Mouse (Mus musculus) lung, postnatal 0 days (tissue): Measurements from ENCODE around the gene Wfikkn2. TPM values are rescaled to one million over a fixed set of nuclear protein-coding genes. Genes with fewer than 3 reads are reported as not detected.
A peak's percentile ranks its signal among the peaks of the same experiment; 100 is the strongest.

ENCODE experiments used
- ATAC-seq: fragments of 200-750 bp; cut with Nextera tagmentation; 2 replicates; pipeline ENCODE4 v1.8.0; 2017; ENCODE audit warnings: moderate library complexity
- DNase-seq: peaks from one replicate; pipeline ENCODE4 v3.0.0-alpha.2; 2016; ENCODE audit warnings: low spot score
- H3K27ac ChIP-seq: fragments of 300-500 bp; sonication (generic); 2 replicates; pipeline ENCODE4 v1.5.1; 2014; ENCODE audit warnings: antibody characterized with exemption, mild to moderate bottlenecking, low read length, mixed read lengths
- H3K27me3 ChIP-seq: fragments of 300-500 bp; sonication (generic); replicated peaks from 2 replicates; pipeline ENCODE4 v1.6.1; 2014; ENCODE audit warnings: low read length, mixed read lengths; ENCODE audit not compliant: insufficient read depth
- H3K36me3 ChIP-seq: fragments of 300-500 bp; sonication (generic); 2 replicates; pipeline ENCODE4 v1.6.1; 2014; ENCODE audit warnings: low read length, mixed read lengths; ENCODE audit not compliant: insufficient read depth
- H3K4me1 ChIP-seq: fragments of 300-500 bp; sonication (generic); 2 replicates; pipeline ENCODE4 v1.6.1; 2014; ENCODE audit warnings: antibody characterized with exemption, low read depth, low read length, mixed read lengths; ENCODE audit not compliant: insufficient read depth
- H3K4me2 ChIP-seq: fragments of 300-500 bp; sonication (generic); replicated peaks from 2 replicates; pipeline ENCODE4 v1.6.1; 2014; ENCODE audit warnings: low read depth, mild to moderate bottlenecking, low read length, moderate library complexity, mixed read lengths
- H3K4me3 ChIP-seq: fragments of 300-500 bp; sonication (generic); 2 replicates; pipeline ENCODE4 v1.5.1; 2014; ENCODE audit warnings: low read depth, low read length
- H3K9ac ChIP-seq: fragments of 300-500 bp; sonication (generic); replicated peaks from 2 replicates; pipeline ENCODE4 v1.6.1; 2014; ENCODE audit warnings: low read depth, mild to moderate bottlenecking
- H3K9me3 ChIP-seq: fragments of 300-500 bp; sonication (generic); 2 replicates; pipeline ENCODE4 v1.6.1; 2016; ENCODE audit warnings: low read length, mixed read lengths
- CTCF ChIP-seq: IDR thresholded peaks from 2 replicates; pipeline ENCODE4 v1.5.1; 2016; ENCODE audit warnings: antibody characterized with exemption, mild to moderate bottlenecking
- EP300 ChIP-seq: IDR thresholded peaks from 2 replicates; pipeline ENCODE4 v1.6.1; 2016; ENCODE audit warnings: antibody characterized with exemption, mild to moderate bottlenecking, control low read depth
- WGBS: fragments of 180-500 bp; shearing (Covaris S2); extraction: QIAGEN DNeasy Blood & Tissue Kit; methylation state at CpG from one replicate; pipeline ENCODE4 v1.1.7; 2014; 5-methylcytosine and 5-hydroxymethylcytosine counted together
- polyA plus RNA-seq: library from polyadenylated mRNA; unstranded; fragments of >200 nt; fragmentation: Nextera tagmentation; extraction: Ambion mirVana; gene quantifications from 2 replicates; pipeline ENCODE4 v1.2.1, GENCODE M21; 2015

Gene Wfikkn2
- polyA plus RNA-seq, 1 experiment from 2014 or later, result 0.60 TPM

DNA sequence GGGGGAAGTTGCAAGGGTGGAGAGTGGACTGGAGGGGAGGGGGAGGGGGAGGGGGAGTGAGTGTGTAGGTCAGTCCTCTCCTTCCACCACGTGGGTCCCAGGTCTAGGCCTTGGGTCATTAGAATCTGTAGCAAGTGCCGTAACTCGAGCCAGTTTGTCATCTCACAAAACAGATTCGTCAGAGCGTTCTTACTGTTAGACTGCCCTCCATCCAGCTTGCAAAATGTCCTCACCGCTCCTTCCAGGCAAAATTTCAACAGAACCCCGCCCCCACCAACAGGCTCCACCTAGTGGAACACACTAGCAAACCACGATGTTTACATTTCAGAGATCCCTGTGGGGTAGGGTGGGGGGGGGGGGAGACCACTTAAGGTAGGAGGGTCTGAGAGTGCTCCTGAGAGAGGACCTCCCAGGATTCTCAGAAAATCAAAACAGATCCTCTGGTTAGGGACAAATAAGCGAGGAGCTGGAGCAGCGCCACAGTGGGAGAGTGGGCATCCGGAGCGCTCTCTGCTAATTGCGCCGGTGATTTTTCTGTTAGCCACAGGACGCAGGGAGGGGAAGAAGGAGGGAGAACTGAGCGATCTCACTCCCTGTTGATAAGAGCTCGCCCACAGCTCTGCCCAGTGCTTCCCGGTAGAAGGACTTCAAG is 19.5 kb upstream of the Wfikkn2 start:
- Histone ChIP-seq H3K4me1 (no peaks in the 10 kb centered on the region), H3K36me3 (no peaks in the 10 kb centered on the region), H3K27me3 (no peaks in the 10 kb centered on the region), H3K9ac (no peak overlapping the region), H3K4me3 (peak overlapping the region; percentile 35), H3K27ac (peak overlapping the region; percentile 73), H3K4me2 (peak overlapping the region; percentile 60), H3K9me3 (no peaks in the 10 kb centered on the region)
- peak; percentile 90 for DNase-seq
- ATAC-seq, result peak; percentile 91
- TF ChIP-seq EP300 (no peak), CTCF (peak; percentile 62)
- WGBS, result 2% methylated on average over 17 of the region's 18 CpGs

DNA sequence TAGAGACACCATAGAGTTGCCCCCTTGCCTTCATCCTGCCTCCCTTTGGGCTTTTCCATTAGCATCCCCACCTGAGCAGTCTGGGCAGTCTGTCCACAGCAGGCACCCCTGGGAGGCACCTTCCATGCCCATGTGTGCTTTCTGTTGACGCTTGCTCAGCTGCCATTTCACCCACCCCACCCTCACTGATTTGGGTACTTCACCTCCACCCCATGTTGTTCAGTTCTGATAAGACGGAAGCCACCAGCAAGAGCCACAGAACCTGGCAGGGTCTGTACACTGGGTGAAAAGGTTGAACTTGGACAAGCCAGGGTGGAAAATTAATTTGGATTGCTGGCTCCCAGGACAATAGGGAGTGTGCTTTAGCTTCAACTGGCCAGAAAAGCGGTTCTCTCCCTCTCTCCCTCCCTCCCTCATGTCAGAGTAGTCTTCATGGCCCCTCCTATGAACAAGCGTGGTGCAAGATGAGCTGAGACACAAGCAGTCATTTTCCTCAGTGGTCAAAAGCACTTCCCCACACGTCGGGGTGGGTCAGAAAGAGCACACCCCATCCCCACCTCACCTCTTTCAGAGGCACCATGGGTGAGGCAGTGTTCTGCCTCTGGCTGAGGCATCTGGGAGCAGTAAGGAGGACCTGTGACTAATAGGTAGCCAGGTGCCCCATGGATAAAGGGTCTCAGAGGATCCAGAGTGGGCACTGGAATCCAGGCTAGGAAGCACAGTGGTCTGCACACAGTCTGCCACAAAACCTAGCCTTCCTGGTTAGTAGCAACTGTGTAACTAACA is 16.0 kb upstream of the Wfikkn2 start:
- H3K9ac ChIP-seq, result no peak overlapping the region
- H3K27me3 ChIP-seq, result no peaks in the 10 kb centered on the region
- no peak overlapping the region for H3K4me3 ChIP-seq
- H3K27ac ChIP-seq, result no peak overlapping the region
- TF ChIP-seq CTCF, result no peak
- no peak for TF ChIP-seq EP300
- H3K9me3 ChIP-seq, result no peaks in the 10 kb centered on the region
- WGBS, result 59% methylated on average over 6 of the region's 6 CpGs
- no peak overlapping the region for H3K4me2 ChIP-seq
- DNase-seq (no peak), ATAC-seq (no peak)
- no peaks in the 10 kb centered on the region for H3K4me1 ChIP-seq
- H3K36me3 ChIP-seq, result no peaks in the 10 kb centered on the region

DNA sequence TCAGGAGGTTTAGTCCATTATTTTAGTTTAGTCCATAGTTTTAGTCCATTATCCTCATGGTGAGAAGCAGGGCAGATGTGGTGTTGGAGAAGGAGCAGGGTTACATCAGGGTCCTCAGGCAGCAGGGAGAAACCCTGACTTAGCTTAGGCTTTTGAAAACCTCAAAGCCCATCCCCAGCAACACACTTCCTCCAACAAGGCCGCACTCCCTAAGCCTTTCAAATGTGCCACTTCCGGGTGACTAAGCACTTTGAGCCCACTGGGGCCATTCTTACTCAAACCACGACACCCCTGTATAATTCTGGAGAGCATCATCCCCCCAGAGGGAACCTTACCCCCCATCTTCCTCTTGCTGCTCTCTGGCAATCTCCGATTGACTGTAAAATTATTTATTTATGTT is 14.0 kb upstream of the Wfikkn2 start:
- 56% methylated on average over 4 of the region's 4 CpGs for WGBS

DNA sequence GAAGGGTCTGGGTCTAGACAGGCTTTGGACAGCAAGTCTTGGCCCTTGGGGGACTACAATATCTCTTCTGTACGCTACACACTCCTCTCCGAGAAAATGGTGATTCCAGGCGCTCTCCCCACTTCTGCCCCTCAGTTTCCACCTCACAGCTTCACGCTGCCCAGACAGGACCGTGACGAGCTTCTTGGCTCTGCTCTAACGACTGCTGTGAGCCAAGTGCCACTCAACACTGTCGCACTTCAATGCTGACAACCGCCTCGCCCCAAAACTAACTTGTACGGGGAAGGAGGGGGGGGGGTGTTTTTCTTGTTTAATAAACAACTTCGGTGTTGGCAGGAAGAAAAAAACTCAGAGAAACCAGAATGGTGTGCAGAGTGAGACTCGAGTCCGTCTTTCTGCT is 12.2 kb upstream of the Wfikkn2 start:
- H3K4me2 ChIP-seq, result no peak overlapping the region; the same call in 1 of the 2 replicates
- H3K36me3 ChIP-seq, result no peaks in the 10 kb centered on the region
- 44% methylated on average over 14 of the region's 14 CpGs for WGBS

More for the DNA sequence above, 14.0 kb upstream of the Wfikkn2 start:
- Histone ChIP-seq H3K4me3 (no peak overlapping the region), H3K9ac (no peak overlapping the region), H3K27ac (no peak overlapping the region), H3K4me2 (no peak overlapping the region), H3K9me3 (no peaks in the 10 kb centered on the region), H3K36me3 (no peaks in the 10 kb centered on the region), H3K4me1 (no peaks in the 10 kb centered on the region), H3K27me3 (no peaks in the 10 kb centered on the region)
- no peak for ATAC-seq
- no peak for DNase-seq
- TF ChIP-seq EP300, result no peak
- TF ChIP-seq CTCF, result no peak

DNA sequence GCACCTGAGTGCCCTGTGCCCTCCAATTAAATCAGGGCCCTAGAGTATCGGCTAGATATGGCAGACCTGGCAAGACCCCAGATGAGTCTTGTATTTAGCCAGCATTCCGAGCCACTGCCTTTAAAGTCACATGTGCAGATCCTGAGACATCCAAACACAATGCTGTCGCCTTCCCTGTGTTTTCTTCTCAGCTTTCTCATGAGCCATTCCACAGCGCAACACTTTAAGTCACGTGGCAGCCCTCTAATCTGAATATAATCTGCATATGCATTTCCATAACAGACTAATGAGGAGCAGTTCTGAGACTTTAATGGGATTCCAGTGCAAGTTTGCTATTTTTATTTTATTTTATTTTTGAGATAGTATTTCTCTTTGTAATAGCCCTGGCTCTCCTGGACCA is 9.9 kb upstream of the Wfikkn2 start:
- H3K36me3 ChIP-seq, result no peaks in the 10 kb centered on the region
- no peak overlapping the region for H3K27ac ChIP-seq
- 76% methylated on average over 5 of the region's 5 CpGs for WGBS
- TF ChIP-seq CTCF, result no peak
- TF ChIP-seq EP300, result no peak
- no peaks in the 10 kb centered on the region for H3K4me1 ChIP-seq
- no peak overlapping the region for H3K4me3 ChIP-seq
- no peaks in the 10 kb centered on the region for H3K27me3 ChIP-seq
- no peaks in the 10 kb centered on the region for H3K9me3 ChIP-seq
- no peak overlapping the region for H3K4me2 ChIP-seq
- DNase-seq (no peak), ATAC-seq (no peak)
- no peak overlapping the region for H3K9ac ChIP-seq

More for the DNA sequence above, 12.2 kb upstream of the Wfikkn2 start:
- H3K4me1 ChIP-seq, result no peaks in the 10 kb centered on the region
- no peak overlapping the region for H3K4me3 ChIP-seq
- peak; percentile 54 for DNase-seq
- TF ChIP-seq EP300, result no peak
- TF ChIP-seq CTCF, result no peak
- ATAC-seq, result peak; percentile 60; the same call in 1 of the 2 replicates
- no peaks in the 10 kb centered on the region for H3K9me3 ChIP-seq
- no peak overlapping the region for H3K9ac ChIP-seq
- no peak overlapping the region for H3K27ac ChIP-seq
- no peaks in the 10 kb centered on the region for H3K27me3 ChIP-seq

DNA sequence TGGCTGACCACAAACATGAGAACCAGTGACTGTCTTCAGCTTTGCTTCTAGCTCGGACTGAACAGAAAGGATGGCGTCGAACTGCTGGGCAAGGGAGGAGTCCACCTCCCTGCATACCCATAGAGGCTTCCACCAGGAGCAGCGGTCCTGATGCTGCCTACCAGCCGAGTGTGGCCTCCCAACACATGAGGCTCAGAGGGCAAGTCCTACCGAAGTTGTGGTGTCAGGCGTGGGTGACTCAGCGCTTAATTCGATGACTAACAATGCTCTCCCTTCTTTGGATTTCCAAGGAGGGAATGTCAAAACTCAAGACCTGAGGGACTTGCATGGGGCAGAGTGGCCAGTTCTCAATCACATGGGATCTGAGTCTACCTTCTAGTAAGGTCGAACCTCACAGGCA is 7.9 kb upstream of the Wfikkn2 start:
- DNase-seq (no peak), ATAC-seq (no peak)
- 88% methylated on average over 10 of the region's 10 CpGs for WGBS
- no peak overlapping the region for H3K4me2 ChIP-seq
- no peaks in the 10 kb centered on the region for H3K9me3 ChIP-seq
- no peaks in the 10 kb centered on the region for H3K27me3 ChIP-seq
- TF ChIP-seq CTCF, result no peak
- TF ChIP-seq EP300, result no peak
- H3K27ac ChIP-seq, result no peak overlapping the region
- H3K36me3 ChIP-seq, result no peaks in the 10 kb centered on the region
- no peak overlapping the region for H3K9ac ChIP-seq
- no peak overlapping the region for H3K4me3 ChIP-seq
- no peaks in the 10 kb centered on the region for H3K4me1 ChIP-seq
